Comparison of ENCODE assay signal across 15 mouse cellular contexts in the genomic region with DNA sequence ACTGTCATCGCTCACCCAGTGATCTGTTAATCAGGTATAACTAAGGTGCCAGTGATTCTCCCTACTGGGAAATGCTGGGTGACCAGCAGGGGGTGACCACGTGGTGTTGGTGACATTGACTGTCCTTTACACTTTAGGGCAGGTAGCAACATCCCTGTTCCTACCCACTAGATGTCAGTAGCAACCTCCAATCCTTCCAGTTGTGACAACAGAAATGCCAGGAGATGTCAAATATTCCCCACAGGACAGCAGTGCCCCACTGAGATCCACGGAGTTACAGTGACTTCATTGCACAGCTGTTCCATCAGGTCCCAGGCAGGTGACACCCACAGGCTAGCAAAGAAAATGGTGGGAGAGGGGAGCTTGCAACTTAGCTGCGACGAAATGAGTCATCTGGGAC.
DNase-seq lines count a peak whose midpoint lies in the region; ATAC-seq and TF ChIP-seq lines count a peak whose summit lies in the region.
"Had no signal": no experiment of that assay in that cellular context is flagged by ENCODE, and none has a peak within 500 bp of the region (broad histone marks: within the 10 kb centered on the region; RNA-seq: fewer than 3 reads in every experiment).

No protein-coding gene starts in this region.

- no peaks in the 10 kb centered on the region for H3K4me1 ChIP-seq in intestine, postnatal 0 days (replicated peaks; ENCODE audit: control insufficient read depth, insufficient read depth, low read length)
- no peaks in the 10 kb centered on the region for H3K4me1 ChIP-seq in intestine, embryonic 15.5 days (replicated peaks)
- peaks cover 3% of the 10 kb centered on the region; the same call in 1 of the 2 replicates for H3K4me1 ChIP-seq in midbrain, postnatal 0 days (ENCODE audit: insufficient read depth, low read length)
- peaks cover 15% of the 10 kb centered on the region for H3K4me1 ChIP-seq in midbrain, embryonic 10.5 days
- H3K4me1 ChIP-seq: embryonic facial prominence, embryonic 13.5 days; kidney, embryonic 15.5 days had no signal

- no peak for ATAC-seq in intestine, postnatal 0 days
- ATAC-seq in intestine, embryonic 15.5 days, result no peak
- ATAC-seq in midbrain, postnatal 0 days (ENCODE audit: low FRiP score), result no peak
- ATAC-seq: inflammation-experienced regulatory T-cells, adult 6 months had no signal

- no peak overlapping the region for H3K4me3 ChIP-seq in intestine, postnatal 0 days (ENCODE audit: low read depth, low read length)
- no peak overlapping the region for H3K4me3 ChIP-seq in intestine, embryonic 15.5 days (replicated peaks)
- no peak overlapping the region for H3K4me3 ChIP-seq in midbrain, postnatal 0 days (ENCODE audit: low read depth, low read length)
- H3K4me3 ChIP-seq in midbrain, embryonic 10.5 days, result no peak overlapping the region
- H3K4me3 ChIP-seq: embryonic facial prominence, embryonic 13.5 days; kidney, embryonic 15.5 days had no signal

- no peaks in the 10 kb centered on the region for H3K27me3 ChIP-seq in intestine, postnatal 0 days (replicated peaks; ENCODE audit: control insufficient read depth, insufficient read depth, low read length)
- H3K27me3 ChIP-seq in intestine, embryonic 15.5 days (replicated peaks), result no peaks in the 10 kb centered on the region
- no peaks in the 10 kb centered on the region for H3K27me3 ChIP-seq in midbrain, postnatal 0 days (ENCODE audit: insufficient read depth, low read length)
- H3K27me3 ChIP-seq in midbrain, embryonic 10.5 days (ENCODE audit: low read depth, poor library complexity, severe bottlenecking), result peaks cover 12% of the 10 kb centered on the region; the same call in 1 of the 2 replicates
- H3K27me3 ChIP-seq: embryonic facial prominence, embryonic 13.5 days; kidney, embryonic 15.5 days had no signal

- H3K9ac ChIP-seq in intestine, postnatal 0 days (ENCODE audit: low read depth, low read length), result no peak overlapping the region
- no peak overlapping the region for H3K9ac ChIP-seq in intestine, embryonic 15.5 days
- H3K9ac ChIP-seq in midbrain, postnatal 0 days (replicated peaks; ENCODE audit: low read length, poor library complexity, severe bottlenecking), result no peak overlapping the region
- H3K9ac ChIP-seq: embryonic facial prominence, embryonic 13.5 days; kidney, embryonic 15.5 days had no signal

- H3K9me3 ChIP-seq in intestine, postnatal 0 days (ENCODE audit: control insufficient read depth), result no peaks in the 10 kb centered on the region
- no peaks in the 10 kb centered on the region for H3K9me3 ChIP-seq in intestine, embryonic 15.5 days
- H3K9me3 ChIP-seq in midbrain, postnatal 0 days (ENCODE audit: low read length), result no peaks in the 10 kb centered on the region
- H3K9me3 ChIP-seq in midbrain, embryonic 10.5 days (replicated peaks), result no peaks in the 10 kb centered on the region
- H3K9me3 ChIP-seq: embryonic facial prominence, embryonic 13.5 days; kidney, embryonic 15.5 days had no signal

- 33% methylated on average over 5 of the region's 5 CpGs for WGBS in intestine, postnatal 0 days
- 32% methylated on average over 5 of the region's 5 CpGs for WGBS in intestine, embryonic 15.5 days
- WGBS in midbrain, postnatal 0 days, result 43% methylated on average over 5 of the region's 5 CpGs
- WGBS in midbrain, embryonic 10.5 days, result 47% methylated on average over 5 of the region's 5 CpGs

- no peak overlapping the region for H3K27ac ChIP-seq in intestine, postnatal 0 days (ENCODE audit: low read depth, low read length)
- H3K27ac ChIP-seq in intestine, embryonic 15.5 days, result no peak overlapping the region
- H3K27ac ChIP-seq in midbrain, postnatal 0 days (ENCODE audit: low read depth, low read length), result no peak overlapping the region
- H3K27ac ChIP-seq in midbrain, embryonic 10.5 days (replicated peaks), result no peak overlapping the region
- H3K27ac ChIP-seq: embryonic facial prominence, embryonic 13.5 days; kidney, embryonic 15.5 days had no signal

- peak; percentile 33; the same call in 1 of the 2 replicates for TF ChIP-seq CTCF in intestine, postnatal 0 days (IDR thresholded peaks at IDR 0.05; ENCODE audit: low read depth)
- TF ChIP-seq CTCF in midbrain, postnatal 0 days (IDR thresholded peaks at IDR 0.05), result peak; percentile 76

- no peaks in the 10 kb centered on the region for H3K36me3 ChIP-seq in intestine, postnatal 0 days (ENCODE audit: control insufficient read depth, insufficient read depth)
- no peaks in the 10 kb centered on the region for H3K36me3 ChIP-seq in intestine, embryonic 15.5 days
- H3K36me3 ChIP-seq in midbrain, postnatal 0 days (ENCODE audit: insufficient read depth, low read length), result no peaks in the 10 kb centered on the region
- H3K36me3 ChIP-seq in midbrain, embryonic 10.5 days, result no peaks in the 10 kb centered on the region
- H3K36me3 ChIP-seq: embryonic facial prominence, embryonic 13.5 days; kidney, embryonic 15.5 days had no signal

- no peak overlapping the region for H3K4me2 ChIP-seq in intestine, postnatal 0 days (replicated peaks; ENCODE audit: low read depth)
- no peak overlapping the region for H3K4me2 ChIP-seq in intestine, embryonic 15.5 days (replicated peaks)
- H3K4me2 ChIP-seq in midbrain, postnatal 0 days (ENCODE audit: low read depth, low read length, poor library complexity, severe bottlenecking), result no peak overlapping the region
- H3K4me2 ChIP-seq: embryonic facial prominence, embryonic 13.5 days; kidney, embryonic 15.5 days; midbrain, embryonic 11.5 days had no signal

- DNase-seq in midbrain, postnatal 0 days (ENCODE audit: low spot score), result peak; percentile 53
- DNase-seq in midbrain, embryonic 10.5 days (ENCODE audit: low spot score), result no peak
- DNase-seq in ZHBTc4 (ENCODE audit: low read depth, low spot score) (peak; percentile 72), adipocyte (ENCODE audit: low spot score) (no peak)
- no peak for DNase-seq in spleen, postnatal 10 days (ENCODE audit: low spot score in 2 of 2)
- DNase-seq: adrenal gland, postnatal 10 days; cerebellum, adult 8-10 months; gastrocnemius, postnatal 14 days; lung, postnatal 14 days had no signal

Comparison
In these comparisons a context has a peak if more than half of its experiments do, and no peak if none do; other contexts are left out.
1. DNase-seq: peak in midbrain, postnatal 0 days (single experiment) and ZHBTc4 (single experiment); none in midbrain, embryonic 10.5 days (single experiment), adipocyte (single experiment) and spleen, postnatal 10 days (0 of 2).